Mouse (Mus musculus) thymus, postnatal 25 days (tissue): ENCODE data around the gene Cpox.
"Not testable (repeated sequence)": the region's sequence is repeated elsewhere in the genome, so short reads cannot be mapped to it uniquely, and the experiment has no call there.

Source experiments
- DNase-seq: peaks from one replicate; pipeline ENCODE4 v3.0.0; 2022

Gene Cpox

GRCm38 (mm10) chr16:58669917-58670630 is at the start of gene Cpox:
Cpox (plus strand) TSS chr16:58670292.
- peak; percentile 78 for DNase-seq

GRCm38 (mm10) chr16:58622377-58622776 is 47.7 kb upstream of the Cpox start:
- DNase-seq, result no peak

- DNase-seq, result no peak
These were observed 47.0 kb upstream of the Cpox start for GRCm38 (mm10) chr16:58623114-58623513.

GRCm38 (mm10) chr16:58623944-58624343 is 46.1 kb upstream of the Cpox start:
- DNase-seq, result peak; percentile 10

GRCm38 (mm10) chr16:58627597-58628335 is 42.3 kb upstream of the Cpox start:
- DNase-seq, result no peak

GRCm38 (mm10) chr16:58628336-58628680 is 41.8 kb upstream of the Cpox start:
- DNase-seq, result no peak

GRCm38 (mm10) chr16:58628968-58629367 is 41.1 kb upstream of the Cpox start:
- DNase-seq, result no peak

GRCm38 (mm10) chr16:58629736-58630135 is 40.4 kb upstream of the Cpox start:
- DNase-seq, result no peak

GRCm38 (mm10) chr16:58635866-58636265 is 34.2 kb upstream of the Cpox start:
- no peak for DNase-seq

GRCm38 (mm10) chr16:58637448-58637847 is 32.6 kb upstream of the Cpox start:
- no peak for DNase-seq

GRCm38 (mm10) chr16:58638016-58638415 is 32.1 kb upstream of the Cpox start:
- DNase-seq, result no peak

- DNase-seq, result no peak
These were observed 31.4 kb upstream of the Cpox start, which contains the start of gene E330017A01Rik for GRCm38 (mm10) chr16:58638689-58639175. E330017A01Rik (minus strand) TSS chr16:58638739.

- DNase-seq, result no peak
These were observed 20.1 kb upstream of the Cpox start for GRCm38 (mm10) chr16:58649979-58650378.

GRCm38 (mm10) chr16:58655751-58656150 is 14.3 kb upstream of the Cpox start:
- DNase-seq, result no peak

- no peak for DNase-seq
These were observed 13.6 kb upstream of the Cpox start for GRCm38 (mm10) chr16:58656526-58656925.

- no peak for DNase-seq
These were observed 11.4 kb upstream of the Cpox start for GRCm38 (mm10) chr16:58658668-58659067.

GRCm38 (mm10) chr16:58661826-58662225 is 8.3 kb upstream of the Cpox start:
- DNase-seq, result no peak

GRCm38 (mm10) chr16:58662287-58662791 is 7.8 kb upstream of the Cpox start:
- no peak for DNase-seq

GRCm38 (mm10) chr16:58663021-58663420 is 7.1 kb upstream of the Cpox start:
- no peak for DNase-seq

GRCm38 (mm10) chr16:58663816-58664215 is 6.3 kb upstream of the Cpox start:
- no peak for DNase-seq

GRCm38 (mm10) chr16:58665137-58665536 is 5.0 kb upstream of the Cpox start:
- not testable (repeated sequence) for DNase-seq

GRCm38 (mm10) chr16:58666681-58667080 is 3.4 kb upstream of the Cpox start:
- not testable (repeated sequence) for DNase-seq

- DNase-seq, result no peak
These were observed 1.5 kb upstream of the Cpox start for GRCm38 (mm10) chr16:58668586-58668985.

- no peak for DNase-seq
These were observed 828 bp upstream of the Cpox start for GRCm38 (mm10) chr16:58669264-58669663.
